Mouse (Mus musculus): ENCODE results near the gene Itga8. TPM values are rescaled to one million over a fixed set of nuclear protein-coding genes. Genes with fewer than 3 reads are reported as not detected.

The Itga8 gene
- polyA plus RNA-seq, 1 experiment: 3.8 TPM

DNA sequence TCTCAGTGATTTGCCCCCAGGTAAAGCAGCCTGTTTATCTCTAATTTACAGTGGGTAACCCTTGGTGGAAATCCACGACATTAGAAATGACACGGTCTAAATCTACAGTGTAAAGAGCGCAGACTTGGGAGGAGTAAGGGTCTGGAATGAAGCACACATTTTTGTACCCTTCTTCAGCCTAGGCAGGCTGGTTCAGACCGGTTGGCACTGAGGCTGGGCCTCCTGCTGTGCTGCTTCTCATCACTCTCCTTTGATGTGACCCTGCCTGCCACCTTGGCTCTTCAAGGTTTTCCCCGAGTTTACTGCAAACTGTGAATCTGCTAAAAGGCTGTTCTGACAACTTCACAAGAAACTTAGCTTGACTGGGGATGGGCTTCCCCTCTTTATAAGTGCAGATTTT lies 95.8 kb downstream of the Itga8 start:
- Histone ChIP-seq H3K36me3 (ENCODE audit: control insufficient read depth, insufficient read depth, low read length) (no peaks in the 10 kb centered on the region), H3K27me3 (ENCODE audit: control insufficient read depth, insufficient read depth, low read length) (no peaks in the 10 kb centered on the region), H3K27ac (ENCODE audit: insufficient read depth, low read length) (no peak overlapping the region), H3K4me3 (ENCODE audit: extremely low read depth, insufficient read depth, insufficient read length) (no peak overlapping the region), H3K4me1 (ENCODE audit: control insufficient read depth, insufficient read depth, insufficient read length) (no peaks in the 10 kb centered on the region)
- WGBS: 68% methylated on average over 5 of the region's 5 CpGs
- no peak for DNase-seq (ENCODE audit: low read depth in 1 of 2, low spot score in 2 of 2)
- TF ChIP-seq CTCF (IDR thresholded peaks at IDR 0.05; ENCODE audit: extremely low read depth, insufficient read depth, insufficient read length, insufficient replicate concordance) (no peak), POLR2A (IDR thresholded peaks at IDR 0.05; ENCODE audit: low read depth, low read length) (no peak)

DNA sequence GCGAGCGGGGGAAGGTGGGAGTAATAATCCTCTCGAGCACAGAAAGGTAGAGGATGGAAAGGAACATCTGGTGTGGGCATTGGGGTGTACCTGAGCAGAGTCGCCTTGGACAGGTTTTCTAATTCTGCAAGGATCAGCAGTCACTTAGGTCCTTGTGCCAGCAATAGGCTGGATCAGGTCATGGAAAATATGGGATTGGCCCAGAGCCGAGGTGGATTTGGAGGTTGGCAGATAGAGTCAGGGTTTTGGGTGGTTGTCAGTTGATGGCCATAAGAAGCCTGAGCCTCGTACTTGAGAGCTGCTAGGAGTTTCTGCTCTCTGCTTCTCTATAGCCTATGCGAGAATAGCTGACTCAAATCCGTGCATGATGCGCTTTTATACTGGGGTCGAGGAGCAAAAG lies 98.5 kb downstream of the Itga8 start:
- H3K4me3 ChIP-seq (ENCODE audit: extremely low read depth, insufficient read depth, insufficient read length): no peak overlapping the region
- no peaks in the 10 kb centered on the region for H3K36me3 ChIP-seq (ENCODE audit: control insufficient read depth, insufficient read depth, low read length)
- H3K27me3 ChIP-seq (ENCODE audit: control insufficient read depth, insufficient read depth, low read length): no peaks in the 10 kb centered on the region
- H3K4me1 ChIP-seq (ENCODE audit: control insufficient read depth, insufficient read depth, insufficient read length): no peaks in the 10 kb centered on the region
- no peak overlapping the region for H3K27ac ChIP-seq (ENCODE audit: insufficient read depth, low read length)
- TF ChIP-seq CTCF (IDR thresholded peaks at IDR 0.05; ENCODE audit: extremely low read depth, insufficient read depth, insufficient read length, insufficient replicate concordance): no peak
- no peak for TF ChIP-seq POLR2A (IDR thresholded peaks at IDR 0.05; ENCODE audit: low read depth, low read length)
- 91% methylated on average over 10 of the region's 10 CpGs for WGBS
- DNase-seq (ENCODE audit: low read depth in 1 of 2, low spot score in 2 of 2): no peak

DNA sequence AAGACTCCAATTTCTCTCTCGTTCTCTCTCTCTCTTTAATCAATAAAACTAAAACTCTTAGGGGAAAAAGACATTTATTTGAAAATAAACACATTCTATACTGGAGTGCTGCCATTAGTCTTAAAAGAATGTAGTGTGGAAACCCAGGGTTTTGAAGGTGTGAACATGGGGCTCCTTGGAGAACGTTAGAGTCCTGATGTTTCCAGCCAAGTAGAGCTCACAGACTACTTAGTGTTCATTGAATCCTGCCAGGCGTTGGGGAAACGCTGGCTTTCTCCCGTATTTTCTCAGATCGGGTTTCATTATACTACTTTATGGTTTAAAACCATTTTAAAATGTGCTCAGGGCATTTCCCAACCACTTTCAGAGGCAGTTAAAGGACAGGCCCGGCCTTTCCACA lies 103.0 kb downstream of the Itga8 start:
- TF ChIP-seq POLR2A (IDR thresholded peaks at IDR 0.05; ENCODE audit: low read depth, low read length) (no peak), CTCF (IDR thresholded peaks at IDR 0.05; ENCODE audit: extremely low read depth, insufficient read depth, insufficient read length, insufficient replicate concordance) (no peak)
- no peak for DNase-seq (ENCODE audit: low read depth in 1 of 2, low spot score in 2 of 2)
- 91% methylated on average over 7 of the region's 7 CpGs for WGBS

DNA sequence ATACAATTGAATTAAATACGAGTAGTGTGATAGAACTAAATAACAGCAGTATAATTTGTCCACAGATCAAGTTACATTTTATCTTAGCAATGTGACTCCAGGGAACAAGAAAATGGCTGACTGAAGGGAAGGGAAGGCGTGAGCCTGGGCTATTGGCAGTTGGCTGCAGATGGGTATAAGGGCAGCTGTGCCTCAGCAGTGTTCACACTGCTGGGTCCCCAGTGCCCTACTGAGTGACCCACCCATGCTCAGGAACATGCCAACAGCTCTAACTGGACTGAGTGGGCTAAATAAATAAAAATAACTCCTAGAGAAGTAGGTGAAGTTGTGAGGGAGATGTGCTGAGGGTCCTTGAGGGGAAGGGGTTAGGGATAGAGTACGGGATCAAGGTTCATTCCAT lies 103.5 kb downstream of the Itga8 start:
- H3K27me3 ChIP-seq (ENCODE audit: control insufficient read depth, insufficient read depth, low read length): no peaks in the 10 kb centered on the region
- WGBS: 90% methylated on average over 3 of the region's 3 CpGs
- H3K27ac ChIP-seq (ENCODE audit: insufficient read depth, low read length): no peak overlapping the region
- TF ChIP-seq CTCF (IDR thresholded peaks at IDR 0.05; ENCODE audit: extremely low read depth, insufficient read depth, insufficient read length, insufficient replicate concordance) (no peak), POLR2A (IDR thresholded peaks at IDR 0.05; ENCODE audit: low read depth, low read length) (no peak)
- H3K36me3 ChIP-seq (ENCODE audit: control insufficient read depth, insufficient read depth, low read length): no peaks in the 10 kb centered on the region
- no peak overlapping the region for H3K4me3 ChIP-seq (ENCODE audit: extremely low read depth, insufficient read depth, insufficient read length)
- DNase-seq (ENCODE audit: low read depth in 1 of 2, low spot score in 2 of 2): no peak
- H3K4me1 ChIP-seq (ENCODE audit: control insufficient read depth, insufficient read depth, insufficient read length): no peaks in the 10 kb centered on the region

More for the DNA sequence above, 103.0 kb downstream of the Itga8 start:
- H3K4me3 ChIP-seq (ENCODE audit: extremely low read depth, insufficient read depth, insufficient read length): no peak overlapping the region
- no peak overlapping the region for H3K27ac ChIP-seq (ENCODE audit: insufficient read depth, low read length)
- no peaks in the 10 kb centered on the region for H3K4me1 ChIP-seq (ENCODE audit: control insufficient read depth, insufficient read depth, insufficient read length)
- H3K36me3 ChIP-seq (ENCODE audit: control insufficient read depth, insufficient read depth, low read length): no peaks in the 10 kb centered on the region
- H3K27me3 ChIP-seq (ENCODE audit: control insufficient read depth, insufficient read depth, low read length): no peaks in the 10 kb centered on the region

DNA sequence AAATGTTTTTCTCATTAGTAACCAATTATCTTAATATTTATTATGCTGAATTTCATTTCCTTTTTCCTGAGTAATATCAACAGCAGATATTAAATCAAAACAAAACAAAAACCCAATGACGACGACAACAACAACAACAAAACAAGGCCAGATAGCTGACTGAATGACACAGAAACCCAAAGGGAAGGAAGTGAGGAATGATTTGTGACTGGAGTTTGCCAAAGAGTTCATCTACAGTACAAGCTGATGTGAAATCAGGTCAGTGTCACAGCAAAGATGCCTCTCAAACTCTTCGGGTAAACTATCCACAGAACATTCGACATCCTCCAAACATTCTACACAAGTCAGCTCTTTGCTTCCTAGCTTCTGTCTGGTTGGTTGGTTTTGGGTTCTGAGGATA lies 104.0 kb downstream of the Itga8 start:
- WGBS: 86% methylated on average over 4 of the region's 4 CpGs
- H3K27ac ChIP-seq (ENCODE audit: insufficient read depth, low read length): no peak overlapping the region
- no peak for DNase-seq (ENCODE audit: low read depth in 1 of 2, low spot score in 2 of 2)
- no peak overlapping the region for H3K4me3 ChIP-seq (ENCODE audit: extremely low read depth, insufficient read depth, insufficient read length)
- TF ChIP-seq POLR2A (IDR thresholded peaks at IDR 0.05; ENCODE audit: low read depth, low read length) (no peak), CTCF (IDR thresholded peaks at IDR 0.05; ENCODE audit: extremely low read depth, insufficient read depth, insufficient read length, insufficient replicate concordance) (no peak)
- H3K36me3 ChIP-seq (ENCODE audit: control insufficient read depth, insufficient read depth, low read length): no peaks in the 10 kb centered on the region
- H3K27me3 ChIP-seq (ENCODE audit: control insufficient read depth, insufficient read depth, low read length): no peaks in the 10 kb centered on the region
- no peaks in the 10 kb centered on the region for H3K4me1 ChIP-seq (ENCODE audit: control insufficient read depth, insufficient read depth, insufficient read length)

DNA sequence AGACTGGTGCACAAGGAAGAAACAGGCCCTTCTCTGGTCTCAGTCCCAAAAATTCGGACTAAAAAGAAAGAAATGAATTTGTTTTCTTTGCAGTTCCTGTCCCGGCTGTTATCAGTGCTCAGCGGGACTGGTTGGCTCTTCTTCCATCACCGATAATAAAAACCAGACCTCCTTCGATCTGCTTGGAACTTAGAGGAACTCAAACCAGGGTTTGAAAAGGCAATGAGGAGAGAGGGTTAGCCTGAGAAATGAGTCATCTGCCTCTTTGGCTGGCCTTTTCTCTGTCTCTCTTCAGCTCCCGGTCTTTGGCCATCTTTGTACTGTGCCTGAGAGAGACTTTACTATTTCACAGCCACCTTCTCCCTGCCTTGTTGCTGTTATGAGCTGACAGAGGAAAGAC lies 112.7 kb downstream of the Itga8 start:
- DNase-seq (ENCODE audit: low read depth in 1 of 2, low spot score in 2 of 2): no peak
- no peaks in the 10 kb centered on the region for H3K36me3 ChIP-seq (ENCODE audit: control insufficient read depth, insufficient read depth, low read length)
- TF ChIP-seq CTCF (IDR thresholded peaks at IDR 0.05; ENCODE audit: extremely low read depth, insufficient read depth, insufficient read length, insufficient replicate concordance) (no peak), POLR2A (IDR thresholded peaks at IDR 0.05; ENCODE audit: low read depth, low read length) (no peak)
- no peak overlapping the region for H3K4me3 ChIP-seq (ENCODE audit: extremely low read depth, insufficient read depth, insufficient read length)
- no peaks in the 10 kb centered on the region for H3K4me1 ChIP-seq (ENCODE audit: control insufficient read depth, insufficient read depth, insufficient read length)
- no peaks in the 10 kb centered on the region for H3K27me3 ChIP-seq (ENCODE audit: control insufficient read depth, insufficient read depth, low read length)
- no peak overlapping the region for H3K27ac ChIP-seq (ENCODE audit: insufficient read depth, low read length)
- WGBS: 79% methylated on average over 6 of the region's 6 CpGs

DNA sequence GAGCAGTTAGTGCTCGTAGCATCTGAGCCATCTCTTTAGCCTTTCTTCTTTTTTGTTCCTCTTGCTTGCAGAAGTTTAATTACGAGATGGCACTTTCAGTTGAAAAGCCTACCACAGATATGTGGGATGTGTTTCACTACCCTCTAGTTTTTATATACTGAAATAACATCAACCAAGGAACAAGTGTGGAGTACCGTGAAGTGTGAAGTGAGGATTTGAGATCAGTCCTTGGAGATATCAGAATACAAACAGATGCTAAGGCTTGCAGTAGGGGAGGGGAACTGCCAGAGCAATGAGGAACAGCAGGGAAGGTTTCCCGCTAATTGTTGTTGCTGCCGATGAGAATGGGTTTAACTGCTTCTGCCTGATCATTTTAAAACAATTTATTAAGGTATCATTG lies 114.1 kb downstream of the Itga8 start:
- no peaks in the 10 kb centered on the region for H3K36me3 ChIP-seq (ENCODE audit: control insufficient read depth, insufficient read depth, low read length)
- no peak overlapping the region for H3K27ac ChIP-seq (ENCODE audit: insufficient read depth, low read length)
- WGBS: 67% methylated on average over 5 of the region's 5 CpGs
- TF ChIP-seq POLR2A (IDR thresholded peaks at IDR 0.05; ENCODE audit: low read depth, low read length) (no peak), CTCF (IDR thresholded peaks at IDR 0.05; ENCODE audit: extremely low read depth, insufficient read depth, insufficient read length, insufficient replicate concordance) (no peak)
- no peak overlapping the region for H3K4me3 ChIP-seq (ENCODE audit: extremely low read depth, insufficient read depth, insufficient read length)
- no peaks in the 10 kb centered on the region for H3K4me1 ChIP-seq (ENCODE audit: control insufficient read depth, insufficient read depth, insufficient read length)
- DNase-seq (ENCODE audit: low read depth in 1 of 2, low spot score in 2 of 2): no peak
- no peaks in the 10 kb centered on the region for H3K27me3 ChIP-seq (ENCODE audit: control insufficient read depth, insufficient read depth, low read length)
